Mouse (Mus musculus) liver, adult 2 months (tissue): ENCODE results near the gene Gm43302. TPM values are rescaled to one million over a fixed set of nuclear protein-coding genes. Genes with fewer than 3 reads are reported as not detected.
"Not testable (repeated sequence)": the region's sequence is repeated elsewhere in the genome, so short reads cannot be mapped to it uniquely, and the experiment has no call there.

Source experiments
- DNase-seq: peaks from one replicate; pipeline ENCODE4 v3.0.0-alpha.2; 2011; ENCODE audit warnings: low read depth, low spot score; ENCODE audit errors: extremely low read depth
- H3K27ac ChIP-seq: fragments of 200-500 bp; replicated peaks from 2 replicates; pipeline ENCODE4 v1.5.1; 2012; ENCODE audit warnings: low read depth, mild to moderate bottlenecking, control low read depth, inconsistent platforms, low read length; ENCODE audit not compliant: insufficient read depth
- H3K27me3 ChIP-seq: fragments of 200-500 bp; 2 replicates; pipeline ENCODE4 v1.6.1; 2012; ENCODE audit warnings: mild to moderate bottlenecking, moderate library complexity, low read length, inconsistent platforms; ENCODE audit not compliant: control insufficient read depth, insufficient read depth
- H3K36me3 ChIP-seq: fragments of 200-500 bp; 2 replicates; pipeline ENCODE4 v1.6.1; 2012; ENCODE audit warnings: low read length, inconsistent platforms; ENCODE audit not compliant: control insufficient read depth, insufficient read depth
- H3K4me1 ChIP-seq: fragments of 200-500 bp; 2 replicates; pipeline ENCODE4 v1.6.1; 2011; ENCODE audit warnings: low read length; ENCODE audit not compliant: control insufficient read depth, insufficient read depth
- H3K4me3 ChIP-seq: fragments of 200-500 bp; 2 replicates; pipeline ENCODE4 v1.5.1; 2011; ENCODE audit warnings: low read depth, mild to moderate bottlenecking, control low read depth, low read length, moderate library complexity; ENCODE audit not compliant: insufficient read depth
- H3K79me2 ChIP-seq: fragments of 200-500 bp; 2 replicates; pipeline ENCODE4 v1.6.1; 2012; ENCODE audit warnings: inconsistent platforms, mild to moderate bottlenecking, low read length, moderate library complexity; ENCODE audit not compliant: control insufficient read depth, insufficient read depth
- H3K9ac ChIP-seq: fragments of 200-500 bp; 2 replicates; pipeline ENCODE4 v1.6.1; 2012; ENCODE audit warnings: low read depth, mild to moderate bottlenecking, control low read depth, inconsistent platforms, low read length
- CTCF ChIP-seq: fragments of 200-500 bp; IDR thresholded peaks from 2 replicates; pipeline ENCODE4 v1.5.1; 2011; ENCODE audit warnings: low read depth, low read length, control low read depth
- POLR2A ChIP-seq: fragments of 200-500 bp; IDR thresholded peaks from 2 replicates; pipeline ENCODE4 v1.6.1; 2011; ENCODE audit warnings: low read length, control low read depth; ENCODE audit not compliant: insufficient read depth; ENCODE audit errors: extremely low read depth
- WGBS: fragments of 180-500 bp; shearing (Covaris S2); methylation state at CpG from one replicate; pipeline ENCODE4 v1.1.7; 2018; 5-methylcytosine and 5-hydroxymethylcytosine counted together
- polyA plus RNA-seq: library from polyadenylated mRNA; depleted of rRNA; stranded (reverse); fragments of >200 nt; gene quantifications from 2 replicates; pipeline ENCODE4 v1.2.3, GENCODE M21; 2012
- total RNA-seq: library from RNA; depleted of rRNA; stranded (reverse); fragments of >200 nt; gene quantifications from 2 replicates; pipeline ENCODE4 v1.2.3, GENCODE M21; 2014

Gene Gm43302
- total and polyA plus RNA-seq, 2 experiments, result 4.6 to 5.3 TPM

- Histone ChIP-seq H3K4me1 (no peaks in the 10 kb centered on the region), H3K36me3 (no peaks in the 10 kb centered on the region), H3K79me2 (no peaks in the 10 kb centered on the region), H3K27me3 (no peaks in the 10 kb centered on the region), H3K27ac (no peak overlapping the region), H3K9ac (no peak overlapping the region), H3K4me3 (no peak overlapping the region)
- TF ChIP-seq POLR2A (no peak), CTCF (no peak)
- no peak for DNase-seq
Measured at GRCm38 (mm10) chr5:105252491-105252890, 41.0 kb downstream of the Gm43302 start.

- H3K79me2 ChIP-seq, H3K4me1 ChIP-seq, DNase-seq, H3K27ac ChIP-seq, H3K9ac ChIP-seq, H3K4me3 ChIP-seq, H3K27me3 ChIP-seq, H3K36me3 ChIP-seq: not testable (repeated sequence)
- WGBS, result 94% methylated on average over 3 of the region's 3 CpGs
Measured at GRCm38 (mm10) chr5:105244741-105245140, 48.8 kb downstream of the Gm43302 start.

- not testable (repeated sequence) for H3K27ac ChIP-seq, H3K4me3 ChIP-seq, H3K4me1 ChIP-seq, H3K9ac ChIP-seq, H3K27me3 ChIP-seq, H3K79me2 ChIP-seq, DNase-seq, H3K36me3 ChIP-seq
- WGBS, result 91% methylated on average over 5 of the region's 5 CpGs
Measured at GRCm38 (mm10) chr5:105240982-105241381, 52.5 kb downstream of the Gm43302 start.

GRCm38 (mm10) chr5:105239483-105240047, 53.9 kb downstream of the Gm43302 start, which contains the start of gene Gbp10:
Gbp10 (minus strand) TSS chr5:105239533.
- Histone ChIP-seq H3K4me3 (peak within 1 kb of the TSS; percentile 17; the same call in 1 of the 2 replicates), H3K27ac (peak within 1 kb of the TSS; percentile 53)
- H3K79me2 ChIP-seq, H3K36me3 ChIP-seq, H3K9ac ChIP-seq, H3K4me1 ChIP-seq, H3K27me3 ChIP-seq: not testable (repeated sequence)
- peak; percentile 95 for DNase-seq

GRCm38 (mm10) chr5:105238402-105238801, 55.1 kb downstream of the Gm43302 start:
- not testable (repeated sequence) for H3K4me3 ChIP-seq, H3K79me2 ChIP-seq, H3K27me3 ChIP-seq, H3K9ac ChIP-seq, H3K36me3 ChIP-seq, H3K4me1 ChIP-seq
- WGBS, result 27% methylated on average over 1 of the region's 1 CpGs
- peak; percentile 71 for DNase-seq
- 0 out of 2 replicates have a peak overlapping the region, but pooled peaks have one; percentile 28 for H3K27ac ChIP-seq

GRCm38 (mm10) chr5:105236040-105236439, 57.5 kb downstream of the Gm43302 start:
- H3K4me1 ChIP-seq, H3K36me3 ChIP-seq, H3K27ac ChIP-seq, H3K79me2 ChIP-seq, H3K9ac ChIP-seq, H3K27me3 ChIP-seq, H3K4me3 ChIP-seq, DNase-seq: not testable (repeated sequence)
- WGBS, result 95% methylated on average over 3 of the region's 3 CpGs

- not testable (repeated sequence) for H3K79me2 ChIP-seq, H3K27ac ChIP-seq, H3K27me3 ChIP-seq, H3K36me3 ChIP-seq, H3K4me1 ChIP-seq, H3K4me3 ChIP-seq, H3K9ac ChIP-seq, DNase-seq
- 100% methylated on average over 1 of the region's 3 CpGs for WGBS
Measured at GRCm38 (mm10) chr5:105208957-105209356, 84.5 kb downstream of the Gm43302 start.

- not testable (repeated sequence) for H3K27ac ChIP-seq, H3K4me1 ChIP-seq, H3K36me3 ChIP-seq, H3K9ac ChIP-seq, H3K4me3 ChIP-seq, H3K27me3 ChIP-seq, H3K79me2 ChIP-seq, DNase-seq
- 86% methylated on average over 4 of the region's 4 CpGs for WGBS
Measured at GRCm38 (mm10) chr5:105200791-105201355, 92.6 kb downstream of the Gm43302 start.

GRCm38 (mm10) chr5:105199149-105199548, 94.3 kb downstream of the Gm43302 start:
- not testable (repeated sequence) for H3K4me3 ChIP-seq, H3K4me1 ChIP-seq, H3K79me2 ChIP-seq, H3K9ac ChIP-seq, H3K36me3 ChIP-seq, H3K27me3 ChIP-seq
- peak overlapping the region; percentile 51 for H3K27ac ChIP-seq
- 45% methylated on average over 1 of the region's 1 CpGs for WGBS
- DNase-seq, result peak; percentile 75
